Mouse (Mus musculus) lung, postnatal 0 days (tissue): Measurements from ENCODE around the gene Vav3.

Experiments
- CTCF ChIP-seq: IDR thresholded peaks from 2 replicates; pipeline ENCODE4 v1.5.1; 2016; ENCODE audit warnings: antibody characterized with exemption, mild to moderate bottlenecking
- EP300 ChIP-seq: IDR thresholded peaks from 2 replicates; pipeline ENCODE4 v1.6.1; 2016; ENCODE audit warnings: antibody characterized with exemption, mild to moderate bottlenecking, control low read depth

DNA sequence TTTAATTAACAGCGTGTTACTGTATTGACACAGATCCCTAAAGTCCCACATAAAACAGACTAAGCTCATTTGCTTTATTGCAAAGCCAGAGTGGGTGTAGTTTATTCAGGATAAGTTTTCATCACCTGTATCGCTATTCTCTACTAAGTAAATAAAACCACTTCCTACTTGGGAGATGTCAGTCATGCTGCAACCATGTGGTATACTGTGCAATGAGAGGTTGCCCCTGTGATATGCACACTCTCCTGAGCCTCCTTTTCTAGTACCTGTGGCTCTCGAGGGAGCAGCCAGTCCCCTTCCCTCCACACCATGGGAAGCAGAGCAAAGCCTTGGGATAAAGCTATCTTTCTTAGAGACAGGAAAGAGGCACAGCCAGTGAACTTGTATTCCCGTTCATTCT, 106.5 kb downstream of the Vav3 start:
- TF ChIP-seq CTCF (no peak), EP300 (no peak)
